Mouse (Mus musculus) stomach, embryonic 16.5 days (tissue): ENCODE data around the gene Arhgap6. TPM values are rescaled to one million over a fixed set of nuclear protein-coding genes. Genes with fewer than 3 reads are reported as not detected.

Source experiments
- ATAC-seq: fragments of 200-750 bp; cut with Nextera tagmentation; 2 replicates; pipeline ENCODE4 v1.8.0; 2017; ENCODE audit warnings: moderate number of reproducible peaks, moderate TSS enrichment; ENCODE audit not compliant: insufficient read depth, low FRiP score
- H3K27ac ChIP-seq: fragments of 300-500 bp; sonication (generic); 2 replicates; pipeline ENCODE4 v1.5.1; 2014; ENCODE audit warnings: low read length
- H3K27me3 ChIP-seq: fragments of 300-500 bp; sonication (generic); 2 replicates; pipeline ENCODE4 v1.6.1; 2014; ENCODE audit warnings: low read length, control low read depth, mixed read lengths; ENCODE audit not compliant: control insufficient read depth, insufficient read depth
- H3K36me3 ChIP-seq: fragments of 300-500 bp; sonication (generic); 2 replicates; pipeline ENCODE4 v1.6.1; 2014; ENCODE audit warnings: low read length; ENCODE audit not compliant: control insufficient read depth, insufficient read depth
- H3K4me1 ChIP-seq: fragments of 300-500 bp; sonication (generic); 2 replicates; pipeline ENCODE4 v1.6.1; 2014; ENCODE audit warnings: low read length, control low read depth, mixed read lengths; ENCODE audit not compliant: control insufficient read depth, insufficient read depth
- H3K4me2 ChIP-seq: fragments of 300-500 bp; sonication (generic); 2 replicates; pipeline ENCODE4 v1.6.1; 2014; ENCODE audit warnings: low read depth, low read length, mixed read lengths
- H3K4me3 ChIP-seq: fragments of 300-500 bp; sonication (generic); replicated peaks from 2 replicates; pipeline ENCODE4 v1.5.1; 2014; ENCODE audit warnings: mild to moderate bottlenecking, low read length
- H3K9ac ChIP-seq: fragments of 300-500 bp; sonication (generic); 2 replicates; pipeline ENCODE4 v1.6.1; 2014; ENCODE audit warnings: low read length
- H3K9me3 ChIP-seq: fragments of 300-500 bp; sonication (generic); replicated peaks from 2 replicates; pipeline ENCODE4 v1.6.1; 2016; ENCODE audit warnings: low read length, control low read depth; ENCODE audit not compliant: control insufficient read depth
- WGBS: fragments of 180-500 bp; shearing (Covaris S2); extraction: QIAGEN DNeasy Blood & Tissue Kit; methylation state at CpG from one replicate; pipeline ENCODE4 v1.1.7; 2014; 5-methylcytosine and 5-hydroxymethylcytosine counted together
- polyA plus RNA-seq: library from polyadenylated mRNA; unstranded; fragments of >200 nt; fragmentation: Nextera tagmentation; extraction: Ambion mirVana; gene quantifications from 2 replicates; pipeline ENCODE4 v1.2.1, GENCODE M21; 2015

Gene Arhgap6
- polyA plus RNA-seq, 1 experiment from 2014 or later, result 7.4 TPM

GRCm38 (mm10) chrX:169332264-169332663, 537.4 kb downstream of the Arhgap6 start:
- Histone ChIP-seq H3K9ac (no peak overlapping the region), H3K4me1 (no peaks in the 10 kb centered on the region), H3K9me3 (no peaks in the 10 kb centered on the region), H3K4me2 (no peak overlapping the region), H3K4me3 (no peak overlapping the region), H3K36me3 (no peaks in the 10 kb centered on the region), H3K27ac (no peak overlapping the region), H3K27me3 (no peaks in the 10 kb centered on the region)
- ATAC-seq, result no peak
- 34% methylated on average over 3 of the region's 3 CpGs for WGBS

- ATAC-seq, result no peak
- H3K27ac ChIP-seq, result no peak overlapping the region
Observed at GRCm38 (mm10) chrX:169337559-169337958, 542.7 kb downstream of the Arhgap6 start.

DNA sequence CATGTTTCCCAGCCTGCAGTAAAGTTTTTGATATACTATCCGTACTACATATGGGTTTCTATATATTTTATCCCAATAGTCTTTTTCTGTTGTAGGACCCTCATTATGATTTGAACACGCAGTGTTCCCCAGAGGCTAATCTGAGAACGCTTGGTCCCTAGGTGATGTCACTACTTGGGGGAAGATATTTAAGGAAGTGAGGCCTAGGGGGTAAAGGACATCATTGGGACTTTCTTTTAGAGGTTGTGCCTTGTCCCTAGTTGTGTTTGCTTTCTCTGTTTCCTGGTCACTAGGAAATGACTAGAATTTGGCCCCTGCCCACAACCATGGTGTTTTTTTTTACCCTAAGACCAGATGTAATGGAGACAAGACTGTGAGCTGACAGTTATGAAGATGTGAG, 543.3 kb downstream of the Arhgap6 start:
- no peaks in the 10 kb centered on the region for H3K36me3 ChIP-seq
- H3K4me1 ChIP-seq, result no peaks in the 10 kb centered on the region
- H3K27ac ChIP-seq, result no peak overlapping the region
- no peak for ATAC-seq
- no peaks in the 10 kb centered on the region; the same call in 1 of the 2 replicates for H3K27me3 ChIP-seq
- no peak overlapping the region for H3K4me3 ChIP-seq
- H3K4me2 ChIP-seq, result no peak overlapping the region
- H3K9ac ChIP-seq, result no peak overlapping the region
- 78% methylated on average over 3 of the region's 3 CpGs for WGBS
- no peaks in the 10 kb centered on the region for H3K9me3 ChIP-seq

More at GRCm38 (mm10) chrX:169337559-169337958, 542.7 kb downstream of the Arhgap6 start:
- Histone ChIP-seq H3K4me2 (no peak overlapping the region), H3K4me1 (no peaks in the 10 kb centered on the region), H3K36me3 (no peaks in the 10 kb centered on the region), H3K9me3 (no peaks in the 10 kb centered on the region), H3K9ac (no peak overlapping the region), H3K27me3 (no peaks in the 10 kb centered on the region; the same call in 1 of the 2 replicates), H3K4me3 (no peak overlapping the region)

Other genes with a start within 250 kb of the Arhgap6 start
- 0.21 and 0.26 TPM in 2 replicates for gene Frmpd4, start 217.9 kb upstream of the Arhgap6 start, polyA plus RNA-seq
- 38.2 and 42.1 TPM in 2 replicates for gene Msl3, start 121.2 kb upstream of the Arhgap6 start, polyA plus RNA-seq